Mouse (Mus musculus): ENCODE data around the gene Gdf9.

- TF ChIP-seq POLR2A (IDR thresholded peaks at IDR 0.05; ENCODE audit: extremely low read depth, insufficient read depth, low read length), result peak; percentile 84
- TF ChIP-seq CTCF (IDR thresholded peaks at IDR 0.05; ENCODE audit: extremely low read depth, insufficient read depth, low read length), result no peak
Observed at GRCm38 (mm10) chr11:53430670-53431346, at the start of gene Gdf9, which contains the start of gene Uqcrq.
